Mouse (Mus musculus) intestine, postnatal 0 days (tissue): ENCODE data around the gene Zfp212. TPM values are rescaled to one million over a fixed set of nuclear protein-coding genes. Genes with fewer than 3 reads are reported as not detected.

ENCODE experiments used
- ATAC-seq: fragments of 200-750 bp; cut with Nextera tagmentation; 2 replicates; pipeline ENCODE4 v1.8.0; 2017; ENCODE audit warnings: mild to moderate bottlenecking, moderate TSS enrichment, moderate library complexity
- H3K27ac ChIP-seq: fragments of 300-500 bp; sonication (generic); 2 replicates; pipeline ENCODE4 v1.5.1; 2014; ENCODE audit warnings: mild to moderate bottlenecking, low read depth, low read length, moderate library complexity
- H3K27me3 ChIP-seq: fragments of 300-500 bp; sonication (generic); replicated peaks from 2 replicates; pipeline ENCODE4 v1.6.1; 2014; ENCODE audit warnings: low read length, mixed read lengths; ENCODE audit not compliant: control insufficient read depth, insufficient read depth
- H3K36me3 ChIP-seq: fragments of 300-500 bp; sonication (generic); 2 replicates; pipeline ENCODE4 v1.6.1; 2014; ENCODE audit warnings: mild to moderate bottlenecking, moderate library complexity; ENCODE audit not compliant: control insufficient read depth, insufficient read depth
- H3K4me1 ChIP-seq: fragments of 300-500 bp; sonication (generic); replicated peaks from 2 replicates; pipeline ENCODE4 v1.6.1; 2014; ENCODE audit warnings: antibody characterized with exemption, low read length, mixed read lengths; ENCODE audit not compliant: control insufficient read depth, insufficient read depth
- H3K4me2 ChIP-seq: fragments of 300-500 bp; sonication (generic); replicated peaks from 2 replicates; pipeline ENCODE4 v1.6.1; 2014; ENCODE audit warnings: low read depth, mild to moderate bottlenecking, moderate library complexity
- H3K4me3 ChIP-seq: fragments of 300-500 bp; sonication (generic); 2 replicates; pipeline ENCODE4 v1.5.1; 2014; ENCODE audit warnings: low read depth, low read length
- H3K9ac ChIP-seq: fragments of 300-500 bp; sonication (generic); 2 replicates; pipeline ENCODE4 v1.6.1; 2014; ENCODE audit warnings: mild to moderate bottlenecking, low read depth, low read length
- H3K9me3 ChIP-seq: fragments of 300-500 bp; sonication (generic); 2 replicates; pipeline ENCODE4 v1.6.1; 2016; ENCODE audit warnings: mixed run types; ENCODE audit not compliant: control insufficient read depth
- CTCF ChIP-seq: sonication (generic); IDR thresholded peaks from 2 replicates; pipeline ENCODE4 v1.5.1; 2016; ENCODE audit warnings: low read depth, mild to moderate bottlenecking, control low read depth, antibody characterized with exemption, moderate library complexity
- WGBS: fragments of 180-500 bp; shearing (Covaris S2); extraction: QIAGEN DNeasy Blood & Tissue Kit; methylation state at CpG from one replicate; pipeline ENCODE4 v1.1.7; 2014; 5-methylcytosine and 5-hydroxymethylcytosine counted together
- polyA plus RNA-seq: library from polyadenylated mRNA; unstranded; fragments of >200 nt; fragmentation: Nextera tagmentation; extraction: Ambion mirVana; gene quantifications from 2 replicates; pipeline ENCODE4 v1.2.1, GENCODE M21; 2015

Zfp212 gene
- polyA plus RNA-seq, 1 experiment from 2014 or later = 8.8 TPM

DNA sequence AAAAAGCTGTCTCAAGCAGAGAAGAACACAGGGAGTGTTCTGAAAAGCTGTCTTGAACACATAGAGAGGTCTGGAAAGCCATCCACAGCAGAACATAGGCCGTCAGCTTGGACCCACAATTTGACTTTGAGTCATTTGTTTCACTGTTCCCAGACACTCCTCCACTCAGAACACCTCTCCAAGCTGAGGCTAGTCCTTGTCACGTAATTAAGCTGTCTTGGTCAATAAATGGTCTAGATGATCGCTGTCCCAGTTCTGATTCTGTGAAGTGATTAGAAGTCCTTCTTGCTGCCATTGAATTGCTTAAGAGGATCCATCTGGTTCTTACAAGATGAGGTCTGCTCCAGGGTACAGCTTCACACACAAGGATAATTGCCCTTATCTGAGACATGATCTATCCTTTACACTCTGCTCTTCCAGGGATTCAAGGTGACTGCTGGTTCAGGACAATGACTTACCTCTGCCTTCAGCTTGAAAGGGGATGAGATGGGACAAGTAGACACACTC is 1.5 kb upstream of the Zfp212 start:
- Histone ChIP-seq H3K4me3 (no peak overlapping the region), H3K27me3 (no peaks in the 10 kb centered on the region), H3K9me3 (no peaks in the 10 kb centered on the region), H3K36me3 (no peaks in the 10 kb centered on the region), H3K27ac (no peak overlapping the region; the same call in 1 of the 2 replicates), H3K4me1 (no peaks in the 10 kb centered on the region; the same call in 1 of the 2 replicates), H3K4me2 (no peak overlapping the region), H3K9ac (no peak overlapping the region)
- TF ChIP-seq CTCF = no peak
- ATAC-seq = no peak
- 50% methylated on average over 3 of the region's 3 CpGs for WGBS

DNA sequence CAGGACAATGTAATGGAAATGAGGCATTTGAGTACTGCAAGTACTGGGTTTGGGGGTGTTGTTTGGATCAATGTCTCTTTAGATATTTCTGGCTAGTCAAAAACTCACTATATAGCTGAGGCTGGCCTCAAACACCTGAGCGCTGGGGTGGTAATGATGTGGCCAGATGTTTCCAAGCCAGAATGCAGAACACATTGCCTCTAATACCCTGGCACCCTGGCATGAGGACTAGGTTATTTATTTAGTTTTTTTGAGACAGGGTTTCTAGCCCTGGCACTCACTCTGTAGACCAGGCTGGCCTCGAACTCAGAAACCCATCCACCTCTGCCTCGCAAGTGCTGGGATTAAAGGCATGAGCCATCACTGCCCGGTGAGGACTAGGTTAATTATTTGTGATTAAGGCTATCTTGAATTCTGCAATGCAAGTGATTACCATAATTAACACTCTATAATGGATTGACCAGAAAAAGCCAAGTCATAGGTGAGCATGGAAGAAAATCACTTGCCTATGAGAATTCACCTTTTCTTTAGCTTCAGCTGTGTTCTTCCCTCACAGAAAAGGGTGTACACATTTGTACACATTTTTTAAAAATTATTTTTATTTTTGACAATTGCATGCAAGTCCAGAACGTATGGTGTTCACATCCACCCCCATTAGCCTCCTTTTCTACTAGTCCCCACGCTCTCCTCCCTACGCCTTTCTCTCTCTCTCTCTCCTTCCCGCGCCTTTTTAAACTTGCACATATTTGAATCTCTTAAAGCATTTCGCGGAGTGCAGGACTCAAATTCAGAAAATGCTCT is 430 bp upstream of the Zfp212 start:
- Histone ChIP-seq H3K4me1 (no peaks in the 10 kb centered on the region; the same call in 1 of the 2 replicates), H3K9ac (peak overlapping the region; percentile 81; the same call in 1 of the 2 replicates), H3K4me2 (peak overlapping the region; percentile 78), H3K27me3 (no peaks in the 10 kb centered on the region), H3K36me3 (no peaks in the 10 kb centered on the region), H3K27ac (peak overlapping the region; percentile 97), H3K4me3 (peak overlapping the region; percentile 86), H3K9me3 (no peaks in the 10 kb centered on the region)
- TF ChIP-seq CTCF = no peak
- peak; percentile 1; the same call in 1 of the 2 replicates for ATAC-seq
- 26% methylated on average over 11 of the region's 11 CpGs for WGBS

DNA sequence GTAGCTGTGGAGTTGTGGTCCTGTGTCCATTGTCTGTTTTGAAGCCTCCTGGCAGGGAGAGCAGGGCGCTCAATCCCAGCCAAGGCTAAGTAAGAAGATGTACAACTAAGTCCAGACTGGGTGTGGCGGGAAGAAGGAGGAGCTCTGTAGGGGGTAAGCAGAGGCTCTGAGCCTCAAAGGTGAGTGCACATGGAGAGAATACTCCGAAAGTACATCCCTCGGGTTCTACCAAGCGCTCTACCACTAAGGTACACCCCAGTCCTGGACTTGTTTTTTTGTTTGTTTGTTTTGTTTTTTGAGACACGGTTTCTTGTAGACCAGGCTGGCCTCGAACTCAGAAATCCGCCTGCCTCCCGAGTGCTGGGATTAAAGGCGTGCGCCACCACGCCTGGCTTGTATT is 22.2 kb downstream of the Zfp212 start:
- no peaks in the 10 kb centered on the region for H3K27me3 ChIP-seq
- H3K36me3 ChIP-seq = peaks cover 5% of the 10 kb centered on the region; the same call in 1 of the 2 replicates
- H3K4me3 ChIP-seq = peak overlapping the region; percentile 40
- WGBS = 58% methylated on average over 12 of the region's 12 CpGs
- no peak overlapping the region for H3K27ac ChIP-seq
- no peak for ATAC-seq
- peak overlapping the region; percentile 62 for H3K9ac ChIP-seq
- peak overlapping the region; percentile 81 for H3K4me2 ChIP-seq
- no peak for TF ChIP-seq CTCF
- H3K4me1 ChIP-seq = 0 out of 2 replicates have a peak, but pooled peaks cover 2% of the 10 kb centered on the region
- no peaks in the 10 kb centered on the region for H3K9me3 ChIP-seq

DNA sequence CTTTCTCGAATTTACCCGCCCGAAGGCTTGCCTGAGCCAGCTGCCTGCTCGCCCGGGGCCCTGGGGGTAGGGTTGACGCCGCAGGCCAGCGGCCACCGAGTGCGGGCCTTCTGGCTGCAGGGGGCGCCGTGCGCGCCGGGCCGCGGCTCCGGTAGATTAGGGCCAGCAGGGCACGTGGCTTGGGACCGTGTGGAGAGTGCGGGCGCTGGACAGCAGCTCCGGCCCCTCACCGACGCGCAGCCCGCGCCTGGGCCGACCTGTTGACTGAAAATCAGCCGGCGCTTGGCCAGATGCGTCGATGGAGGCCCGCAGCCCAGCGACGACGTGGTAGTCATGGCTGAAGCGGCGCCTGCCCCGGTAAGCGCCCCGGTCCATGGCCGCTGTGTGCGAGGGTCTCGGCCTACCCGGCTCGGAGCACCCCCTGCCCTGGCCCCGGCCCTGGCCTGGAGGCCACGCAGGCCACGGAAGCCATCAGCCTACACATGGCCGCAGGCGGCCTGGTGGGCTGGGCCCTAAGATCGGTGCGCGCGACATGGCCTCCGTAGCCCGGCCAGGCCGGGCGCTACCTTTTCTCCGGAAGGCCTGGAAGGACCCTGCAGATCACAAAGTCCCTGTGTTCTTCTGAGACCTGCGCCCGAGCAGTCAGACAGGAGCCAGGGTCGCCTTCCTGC is 22.9 kb downstream of the Zfp212 start:
- Histone ChIP-seq H3K36me3 (peaks cover 5% of the 10 kb centered on the region; the same call in 1 of the 2 replicates), H3K9ac (peak overlapping the region; percentile 62), H3K27me3 (no peaks in the 10 kb centered on the region), H3K4me2 (peak overlapping the region; percentile 81), H3K27ac (peak overlapping the region; percentile 28; the same call in 1 of the 2 replicates), H3K4me1 (0 out of 2 replicates have a peak, but pooled peaks cover 2% of the 10 kb centered on the region), H3K9me3 (no peaks in the 10 kb centered on the region), H3K4me3 (peak overlapping the region; percentile 40)
- WGBS = 18% methylated on average over 57 of the region's 64 CpGs
- peak; percentile 84 for ATAC-seq
- TF ChIP-seq CTCF = peak; percentile 81

DNA sequence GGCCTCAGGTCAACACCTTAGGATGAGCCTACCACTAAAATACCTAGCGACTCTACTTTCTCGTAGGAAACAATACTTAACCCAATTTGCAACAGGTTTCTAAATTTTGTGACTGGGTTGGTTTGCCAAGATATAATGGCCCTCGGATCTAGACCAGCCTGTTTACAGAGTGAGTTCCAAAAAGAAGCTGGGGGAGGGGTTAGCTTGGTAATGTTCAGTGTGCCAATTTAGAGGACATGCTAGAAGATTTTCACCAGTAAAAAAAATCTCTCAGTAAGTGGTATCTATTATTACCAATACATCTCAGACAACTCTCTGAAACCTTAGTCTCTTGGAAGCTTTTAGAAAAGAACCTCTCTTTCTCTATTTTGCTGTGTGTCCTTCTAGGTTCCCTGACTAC is 23.4 kb downstream of the Zfp212 start:
- peak overlapping the region; percentile 81 for H3K4me2 ChIP-seq
- 85% methylated on average over 3 of the region's 3 CpGs for WGBS
- H3K36me3 ChIP-seq = peaks cover 5% of the 10 kb centered on the region; the same call in 1 of the 2 replicates
- no peaks in the 10 kb centered on the region for H3K9me3 ChIP-seq
- H3K4me3 ChIP-seq = peak overlapping the region; percentile 40; the same call in 1 of the 2 replicates
- H3K4me1 ChIP-seq = 0 out of 2 replicates have a peak, but pooled peaks cover 2% of the 10 kb centered on the region
- no peak overlapping the region for H3K27ac ChIP-seq
- H3K9ac ChIP-seq = peak overlapping the region; percentile 62
- no peak for TF ChIP-seq CTCF
- no peak for ATAC-seq
- H3K27me3 ChIP-seq = no peaks in the 10 kb centered on the region

DNA sequence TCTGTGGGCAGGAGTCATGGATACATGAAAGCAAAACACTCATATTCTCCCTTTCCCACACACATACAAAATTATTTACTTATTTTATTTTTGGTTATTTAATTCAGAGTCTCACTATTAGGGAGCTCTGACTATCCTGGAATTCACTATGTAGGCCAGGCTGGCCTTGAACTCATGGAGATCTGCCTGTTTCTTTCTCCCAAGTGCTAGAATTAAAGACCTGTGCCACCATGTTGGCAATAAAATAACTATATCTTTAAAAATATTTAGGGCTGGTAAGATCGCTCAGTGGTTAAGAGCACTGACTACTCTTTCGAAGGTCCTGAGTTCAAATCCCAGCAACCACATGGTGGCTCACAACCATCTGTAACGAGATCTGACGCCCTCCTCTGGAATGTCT is 27.1 kb downstream of the Zfp212 start:
- no peak overlapping the region for H3K4me2 ChIP-seq
- no peaks in the 10 kb centered on the region for H3K27me3 ChIP-seq
- 0 out of 2 replicates have a peak, but pooled peaks cover under 1% of the 10 kb centered on the region for H3K4me1 ChIP-seq
- H3K4me3 ChIP-seq = no peak overlapping the region
- H3K9ac ChIP-seq = no peak overlapping the region
- peaks cover 5% of the 10 kb centered on the region; the same call in 1 of the 2 replicates for H3K36me3 ChIP-seq
- WGBS = 96% methylated on average over 4 of the region's 4 CpGs
- no peak for TF ChIP-seq CTCF
- H3K9me3 ChIP-seq = no peaks in the 10 kb centered on the region
- no peak overlapping the region for H3K27ac ChIP-seq
- no peak for ATAC-seq
